Mouse (Mus musculus): Measurements from ENCODE around the gene Prss33. TPM values are rescaled to one million over a fixed set of nuclear protein-coding genes. Genes with fewer than 3 reads are reported as not detected.

Prss33 gene
- polyA plus RNA-seq, 1 experiment from 2014 or later: not detected

GRCm38 (mm10) chr17:23823614-23824013, 12.2 kb downstream of the Prss33 start:
- H3K4me1 ChIP-seq: peaks cover 22% of the 10 kb centered on the region
- H3K27ac ChIP-seq (replicated peaks): no peak overlapping the region
- no peak overlapping the region for H3K4me2 ChIP-seq
- H3K4me3 ChIP-seq: no peak overlapping the region
- H3K27me3 ChIP-seq (replicated peaks): no peaks in the 10 kb centered on the region
- WGBS: 92% methylated on average over 12 of the region's 12 CpGs
- H3K9me3 ChIP-seq: no peaks in the 10 kb centered on the region
- ATAC-seq (ENCODE audit: extremely low read depth, insufficient number of reproducible peaks, low FRiP score, low TSS enrichment): no peak
- H3K36me3 ChIP-seq: peaks cover 89% of the 10 kb centered on the region
- H3K9ac ChIP-seq: no peak overlapping the region

- Histone ChIP-seq H3K4me1 (peaks cover 20% of the 10 kb centered on the region), H3K27ac (replicated peaks) (no peak overlapping the region), H3K4me3 (no peak overlapping the region), H3K36me3 (peaks cover 95% of the 10 kb centered on the region), H3K4me2 (no peak overlapping the region), H3K9me3 (no peaks in the 10 kb centered on the region), H3K27me3 (replicated peaks) (no peaks in the 10 kb centered on the region), H3K9ac (no peak overlapping the region)
- no peak for ATAC-seq (ENCODE audit: extremely low read depth, insufficient number of reproducible peaks, low FRiP score, low TSS enrichment)
- WGBS: 80% methylated on average over 16 of the region's 16 CpGs
These were observed 12.8 kb downstream of the Prss33 start for GRCm38 (mm10) chr17:23823018-23823417.

DNA sequence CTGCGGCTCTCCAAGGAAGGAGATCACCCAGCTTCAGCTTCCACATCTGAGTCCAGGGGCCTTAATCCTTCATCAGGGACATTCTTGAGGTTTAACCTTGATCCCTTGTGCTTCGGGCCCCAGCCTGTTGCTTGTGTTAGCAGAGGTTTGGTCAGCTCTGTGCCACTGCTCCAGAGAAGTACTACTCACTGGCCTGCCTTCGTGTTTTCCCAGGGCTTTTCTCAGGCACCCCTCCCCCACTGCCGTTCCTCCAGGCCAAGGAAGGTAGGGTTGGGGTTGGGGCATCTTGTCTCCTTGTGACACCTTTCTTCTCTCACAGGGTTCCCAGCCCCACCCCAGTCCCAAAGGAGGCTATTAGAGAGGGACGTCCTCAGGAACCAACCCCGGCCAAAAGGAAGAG, 13.8 kb downstream of the Prss33 start:
- no peaks in the 10 kb centered on the region for H3K9me3 ChIP-seq
- peaks cover 11% of the 10 kb centered on the region for H3K4me1 ChIP-seq
- no peak overlapping the region for H3K9ac ChIP-seq
- H3K36me3 ChIP-seq: peaks cover 100% of the 10 kb centered on the region
- no peak overlapping the region for H3K27ac ChIP-seq (replicated peaks)
- 72% methylated on average over 6 of the region's 6 CpGs for WGBS
- no peak for ATAC-seq (ENCODE audit: extremely low read depth, insufficient number of reproducible peaks, low FRiP score, low TSS enrichment)
- H3K27me3 ChIP-seq (replicated peaks): no peaks in the 10 kb centered on the region
- no peak overlapping the region for H3K4me3 ChIP-seq
- H3K4me2 ChIP-seq: no peak overlapping the region

DNA sequence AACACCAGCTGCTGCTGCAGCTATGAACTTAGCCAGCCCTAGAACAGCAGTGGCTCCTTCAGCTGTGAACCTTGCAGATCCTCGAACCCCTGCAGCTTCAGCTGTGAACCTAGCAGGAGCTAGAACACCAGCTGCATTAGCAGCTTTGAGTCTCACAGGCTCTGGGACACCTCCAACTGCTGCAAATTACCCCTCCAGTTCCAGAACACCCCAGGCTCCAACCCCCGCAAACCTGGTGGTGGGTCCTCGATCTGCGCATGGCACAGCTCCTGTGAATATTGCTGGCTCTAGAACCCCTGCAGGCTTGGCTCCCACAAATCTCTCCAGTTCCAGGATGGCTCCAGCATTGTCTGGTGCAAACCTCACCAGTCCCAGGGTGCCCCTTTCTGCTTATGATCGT, 15.1 kb downstream of the Prss33 start:
- no peak overlapping the region for H3K4me2 ChIP-seq
- no peak overlapping the region for H3K27ac ChIP-seq (replicated peaks)
- no peaks in the 10 kb centered on the region for H3K9me3 ChIP-seq
- H3K27me3 ChIP-seq (replicated peaks): no peaks in the 10 kb centered on the region
- H3K9ac ChIP-seq: no peak overlapping the region
- H3K4me1 ChIP-seq: peaks cover 6% of the 10 kb centered on the region; the same call in 1 of the 2 replicates
- no peak overlapping the region for H3K4me3 ChIP-seq
- ATAC-seq (ENCODE audit: extremely low read depth, insufficient number of reproducible peaks, low FRiP score, low TSS enrichment): no peak
- H3K36me3 ChIP-seq: peaks cover 100% of the 10 kb centered on the region
- 91% methylated on average over 5 of the region's 5 CpGs for WGBS

GRCm38 (mm10) chr17:23819235-23819634, 16.6 kb downstream of the Prss33 start:
- ATAC-seq (ENCODE audit: extremely low read depth, insufficient number of reproducible peaks, low FRiP score, low TSS enrichment): no peak
- no peak overlapping the region for H3K9ac ChIP-seq
- H3K27me3 ChIP-seq (replicated peaks): no peaks in the 10 kb centered on the region
- no peak overlapping the region for H3K4me2 ChIP-seq
- H3K9me3 ChIP-seq: no peaks in the 10 kb centered on the region
- peaks cover 6% of the 10 kb centered on the region; the same call in 1 of the 2 replicates for H3K4me1 ChIP-seq
- WGBS: 96% methylated on average over 25 of the region's 25 CpGs
- H3K36me3 ChIP-seq: peaks cover 100% of the 10 kb centered on the region
- H3K27ac ChIP-seq (replicated peaks): no peak overlapping the region
- no peak overlapping the region for H3K4me3 ChIP-seq

DNA sequence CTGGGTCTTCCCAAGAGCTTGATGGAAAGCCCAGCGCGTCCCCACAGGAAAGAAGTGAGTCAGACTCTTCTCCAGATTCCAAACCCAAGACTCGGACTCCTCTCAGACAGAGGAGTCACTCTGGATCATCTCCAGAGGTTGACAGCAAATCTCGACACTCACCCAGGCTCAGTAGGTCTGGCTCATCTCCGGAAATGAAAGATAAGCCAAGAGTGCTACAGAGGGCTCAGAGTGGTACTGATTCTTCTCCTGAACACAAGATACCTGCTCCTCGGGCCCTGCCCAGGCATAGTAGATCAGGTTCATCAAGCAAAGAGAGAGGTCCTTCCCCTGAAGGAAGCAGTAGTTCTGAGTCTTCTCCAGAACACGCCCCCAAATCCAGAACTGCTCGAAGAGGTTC, 17.3 kb downstream of the Prss33 start:
- 90% methylated on average over 8 of the region's 8 CpGs for WGBS
- no peak for ATAC-seq (ENCODE audit: extremely low read depth, insufficient number of reproducible peaks, low FRiP score, low TSS enrichment)

GRCm38 (mm10) chr17:23815641-23816040, 20.2 kb downstream of the Prss33 start:
- Histone ChIP-seq H3K4me1 (no peaks in the 10 kb centered on the region), H3K27me3 (replicated peaks) (no peaks in the 10 kb centered on the region), H3K27ac (replicated peaks) (no peak overlapping the region), H3K4me3 (no peak overlapping the region), H3K9ac (no peak overlapping the region), H3K9me3 (no peaks in the 10 kb centered on the region), H3K4me2 (no peak overlapping the region), H3K36me3 (peaks cover 98% of the 10 kb centered on the region)
- 97% methylated on average over 16 of the region's 16 CpGs for WGBS
- no peak for ATAC-seq (ENCODE audit: extremely low read depth, insufficient number of reproducible peaks, low FRiP score, low TSS enrichment)

More for the DNA sequence above, 17.3 kb downstream of the Prss33 start:
- H3K27me3 ChIP-seq (replicated peaks): no peaks in the 10 kb centered on the region
- H3K9ac ChIP-seq: no peak overlapping the region
- H3K4me1 ChIP-seq: peaks cover 6% of the 10 kb centered on the region; the same call in 1 of the 2 replicates
- no peak overlapping the region for H3K27ac ChIP-seq (replicated peaks)
- peaks cover 100% of the 10 kb centered on the region for H3K36me3 ChIP-seq
- no peaks in the 10 kb centered on the region for H3K9me3 ChIP-seq
- no peak overlapping the region for H3K4me2 ChIP-seq
- H3K4me3 ChIP-seq: no peak overlapping the region

GRCm38 (mm10) chr17:23807918-23808317, 27.9 kb downstream of the Prss33 start:
- 88% methylated on average over 3 of the region's 3 CpGs for WGBS
- no peaks in the 10 kb centered on the region for H3K9me3 ChIP-seq

DNA sequence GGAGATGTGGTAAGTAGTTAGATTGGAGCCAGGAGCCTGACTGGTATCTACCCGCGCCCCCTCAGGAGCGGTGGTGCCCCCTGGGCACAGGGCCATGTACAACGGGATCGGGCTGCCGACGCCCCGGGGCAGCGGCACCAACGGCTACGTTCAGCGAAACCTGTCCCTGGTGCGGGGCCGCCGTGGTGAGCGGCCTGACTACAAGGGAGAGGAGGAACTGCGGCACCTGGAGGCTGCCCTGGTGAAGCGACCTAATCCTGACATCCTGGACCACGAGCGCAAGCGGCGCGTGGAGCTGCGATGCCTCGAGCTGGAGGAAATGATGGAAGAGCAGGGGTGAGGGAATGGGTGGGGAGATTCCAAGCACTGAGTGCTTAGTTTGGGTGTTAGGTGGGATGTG, 29.0 kb downstream of the Prss33 start:
- WGBS: 73% methylated on average over 25 of the region's 25 CpGs
- H3K9me3 ChIP-seq: no peaks in the 10 kb centered on the region
- no peaks in the 10 kb centered on the region for H3K27me3 ChIP-seq (replicated peaks)
- H3K27ac ChIP-seq (replicated peaks): peak overlapping the region; percentile 30; the same call in 1 of the 2 replicates
- ATAC-seq (ENCODE audit: extremely low read depth, insufficient number of reproducible peaks, low FRiP score, low TSS enrichment): no peak
- H3K9ac ChIP-seq: peak overlapping the region; percentile 99
- peaks cover 35% of the 10 kb centered on the region for H3K4me1 ChIP-seq
- H3K36me3 ChIP-seq: peaks cover 52% of the 10 kb centered on the region
- H3K4me3 ChIP-seq: peak overlapping the region; percentile 86; the same call in 1 of the 2 replicates
- H3K4me2 ChIP-seq: peak overlapping the region; percentile 92

More at GRCm38 (mm10) chr17:23807918-23808317, 27.9 kb downstream of the Prss33 start:
- no peak for ATAC-seq (ENCODE audit: extremely low read depth, insufficient number of reproducible peaks, low FRiP score, low TSS enrichment)
- Histone ChIP-seq H3K27me3 (replicated peaks) (no peaks in the 10 kb centered on the region), H3K9ac (no peak overlapping the region), H3K36me3 (peaks cover 62% of the 10 kb centered on the region), H3K4me3 (no peak overlapping the region), H3K27ac (replicated peaks) (no peak overlapping the region), H3K4me2 (no peak overlapping the region), H3K4me1 (peaks cover 30% of the 10 kb centered on the region)

DNA sequence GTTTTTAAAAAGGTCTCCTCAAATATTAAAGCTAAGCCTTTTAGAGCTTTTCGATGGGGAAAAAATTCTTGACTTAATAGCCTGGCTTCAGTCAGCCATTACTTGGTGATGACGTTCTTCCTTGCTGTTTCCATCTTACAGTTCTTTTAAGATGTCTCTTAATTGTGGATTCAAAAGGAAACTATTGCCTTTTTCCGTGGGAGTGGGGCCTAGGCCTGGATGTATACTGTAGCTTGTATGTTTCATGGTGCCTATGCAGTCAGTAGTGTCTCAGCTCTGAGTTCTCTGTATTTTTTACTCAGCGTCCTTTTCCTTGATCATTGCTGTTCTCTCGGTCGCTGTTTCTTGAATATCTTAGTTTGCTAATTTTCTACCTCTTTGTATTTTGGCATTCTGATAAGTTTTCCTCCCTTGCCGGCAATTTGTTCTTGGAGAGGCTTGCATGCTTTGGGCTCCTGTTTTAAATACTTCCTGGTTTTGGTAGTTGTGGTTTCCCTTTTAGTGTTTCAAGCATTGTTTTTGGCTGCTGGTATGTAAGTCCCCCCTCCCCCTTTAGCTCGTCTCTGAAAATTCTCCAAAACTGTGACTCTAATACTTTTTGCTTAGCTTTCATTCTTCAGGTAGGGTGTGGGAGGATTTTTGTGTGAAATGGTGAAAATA, 31.3 kb downstream of the Prss33 start:
- peak overlapping the region; percentile 86 for H3K4me3 ChIP-seq
- H3K27me3 ChIP-seq (replicated peaks): no peaks in the 10 kb centered on the region
- peaks cover 32% of the 10 kb centered on the region for H3K36me3 ChIP-seq
- peak overlapping the region; percentile 99 for H3K9ac ChIP-seq
- peak overlapping the region; percentile 97 for H3K27ac ChIP-seq (replicated peaks)
- no peaks in the 10 kb centered on the region for H3K9me3 ChIP-seq
- no peak for ATAC-seq (ENCODE audit: extremely low read depth, insufficient number of reproducible peaks, low FRiP score, low TSS enrichment)
- peak overlapping the region; percentile 92 for H3K4me2 ChIP-seq
- WGBS: under 1% methylated on average over 8 of the region's 8 CpGs
- peaks cover 35% of the 10 kb centered on the region for H3K4me1 ChIP-seq

GRCm38 (mm10) chr17:23803366-23804041, 32.4 kb downstream of the Prss33 start:
- Histone ChIP-seq H3K9me3 (no peaks in the 10 kb centered on the region), H3K36me3 (peaks cover 21% of the 10 kb centered on the region), H3K9ac (peak overlapping the region; percentile 99), H3K4me1 (peaks cover 35% of the 10 kb centered on the region), H3K4me2 (peak overlapping the region; percentile 92), H3K4me3 (peak overlapping the region; percentile 86), H3K27ac (replicated peaks) (peak overlapping the region; percentile 97), H3K27me3 (replicated peaks) (no peaks in the 10 kb centered on the region)
- ATAC-seq (ENCODE audit: extremely low read depth, insufficient number of reproducible peaks, low FRiP score, low TSS enrichment): peak; percentile 72
- WGBS: 1% methylated on average over 58 of the region's 83 CpGs

All from heart, embryonic 13.5 days (tissue).